Mouse (Mus musculus): ENCODE measurements around the gene Dnajb9.

GRCm38 (mm10) chr12:44181081-44181982, 28.8 kb downstream of the Dnajb9 start:
- TF ChIP-seq CTCF (IDR thresholded peaks at IDR 0.05; ENCODE audit: low read depth) (peak; percentile 67), EP300 (IDR thresholded peaks at IDR 0.05; ENCODE audit: low read depth) (no peak)
